Mouse (Mus musculus) lung, adult 2 months (tissue): ENCODE measurements around the gene Gm10142.

Source experiments
- CTCF ChIP-seq: fragments of 200-500 bp; IDR thresholded peaks from 2 replicates; pipeline ENCODE4 v1.5.1; 2011; ENCODE audit warnings: mild to moderate bottlenecking, low read length, control low read depth; ENCODE audit not compliant: insufficient read depth
- POLR2A ChIP-seq: fragments of 200-500 bp; IDR thresholded peaks from 2 replicates; pipeline ENCODE4 v1.6.1; 2011; ENCODE audit warnings: low read depth, mild to moderate bottlenecking, control low read depth, low read length, borderline replicate concordance; ENCODE audit errors: extremely low read depth

GRCm38 (mm10) chr10:77666342-77666741 lies 49.3 kb upstream of the Gm10142 start:
- TF ChIP-seq CTCF (no peak), POLR2A (no peak)
